Mouse (Mus musculus) frontal cortex, postnatal 10 days (tissue): ENCODE results near the gene Lrg1.
"Not testable (repeated sequence)": the region's sequence is repeated elsewhere in the genome, so short reads cannot be mapped to it uniquely, and the experiment has no call there.

ENCODE experiments used
- DNase-seq, 2 experiments: peaks; one replicate each; pipeline ENCODE4 v3.0.0; 2022; ENCODE audit warnings: low spot score in 2 of 2, mixed read lengths in 1 of 2

Gene Lrg1

GRCm38 (mm10) chr17:56108334-56109044 lies 13.3 kb downstream of the Lrg1 start:
- DNase-seq: peak in 1 of 2 experiments; percentile 68

GRCm38 (mm10) chr17:56107736-56108135 lies 14.1 kb downstream of the Lrg1 start:
- no peak for DNase-seq

- DNase-seq: no peak
Observed at GRCm38 (mm10) chr17:56106981-56107380, 14.8 kb downstream of the Lrg1 start.

- DNase-seq: not testable (repeated sequence)
Observed at GRCm38 (mm10) chr17:56106436-56106835, 15.4 kb downstream of the Lrg1 start.

GRCm38 (mm10) chr17:56104821-56105220 lies 17.0 kb downstream of the Lrg1 start:
- not testable (repeated sequence) for DNase-seq

- no peak for DNase-seq
Observed at GRCm38 (mm10) chr17:56103465-56104285, 18.1 kb downstream of the Lrg1 start.

GRCm38 (mm10) chr17:56102927-56103326 lies 18.9 kb downstream of the Lrg1 start:
- no peak for DNase-seq

- DNase-seq: no peak
Observed at GRCm38 (mm10) chr17:56102158-56102557, 19.6 kb downstream of the Lrg1 start.

- DNase-seq: no peak
Observed at GRCm38 (mm10) chr17:56100811-56101210, 21.0 kb downstream of the Lrg1 start.

GRCm38 (mm10) chr17:56098711-56099572 lies 22.9 kb downstream of the Lrg1 start:
- DNase-seq: no peak

- DNase-seq: no peak
Observed at GRCm38 (mm10) chr17:56098180-56098579, 23.6 kb downstream of the Lrg1 start.

- DNase-seq: no peak
Observed at GRCm38 (mm10) chr17:56096883-56097282, 24.9 kb downstream of the Lrg1 start.

GRCm38 (mm10) chr17:56092794-56093193 lies 29.0 kb downstream of the Lrg1 start:
- no peak for DNase-seq

- no peak for DNase-seq
Observed at GRCm38 (mm10) chr17:56092312-56092711, 29.5 kb downstream of the Lrg1 start.

GRCm38 (mm10) chr17:56080781-56081585 lies 40.8 kb downstream of the Lrg1 start:
- DNase-seq: peak; percentile 64 to 68

- DNase-seq: no peak
Observed at GRCm38 (mm10) chr17:56079921-56080320, 41.9 kb downstream of the Lrg1 start.

GRCm38 (mm10) chr17:56078880-56079795 lies 42.7 kb downstream of the Lrg1 start, which contains the start of gene Hdgfl2:
TSS of gene Hdgfl2 (plus strand) at chr17:56079634.
- peak; percentile 99 to 100 for DNase-seq

GRCm38 (mm10) chr17:56078361-56078760 lies 43.4 kb downstream of the Lrg1 start:
- DNase-seq: peak in 1 of 2 experiments; percentile 50

GRCm38 (mm10) chr17:56077523-56077922 lies 44.3 kb downstream of the Lrg1 start:
- DNase-seq: no peak

- DNase-seq: peak; percentile 96 to 97
Observed at GRCm38 (mm10) chr17:56074827-56075208, 47.0 kb downstream of the Lrg1 start, which contains the start of gene Ubxn6. TSS of gene Ubxn6 (minus strand) at chr17:56075028.
